ENCODE assay signal across 27 mouse cellular contexts in the genomic region with DNA sequence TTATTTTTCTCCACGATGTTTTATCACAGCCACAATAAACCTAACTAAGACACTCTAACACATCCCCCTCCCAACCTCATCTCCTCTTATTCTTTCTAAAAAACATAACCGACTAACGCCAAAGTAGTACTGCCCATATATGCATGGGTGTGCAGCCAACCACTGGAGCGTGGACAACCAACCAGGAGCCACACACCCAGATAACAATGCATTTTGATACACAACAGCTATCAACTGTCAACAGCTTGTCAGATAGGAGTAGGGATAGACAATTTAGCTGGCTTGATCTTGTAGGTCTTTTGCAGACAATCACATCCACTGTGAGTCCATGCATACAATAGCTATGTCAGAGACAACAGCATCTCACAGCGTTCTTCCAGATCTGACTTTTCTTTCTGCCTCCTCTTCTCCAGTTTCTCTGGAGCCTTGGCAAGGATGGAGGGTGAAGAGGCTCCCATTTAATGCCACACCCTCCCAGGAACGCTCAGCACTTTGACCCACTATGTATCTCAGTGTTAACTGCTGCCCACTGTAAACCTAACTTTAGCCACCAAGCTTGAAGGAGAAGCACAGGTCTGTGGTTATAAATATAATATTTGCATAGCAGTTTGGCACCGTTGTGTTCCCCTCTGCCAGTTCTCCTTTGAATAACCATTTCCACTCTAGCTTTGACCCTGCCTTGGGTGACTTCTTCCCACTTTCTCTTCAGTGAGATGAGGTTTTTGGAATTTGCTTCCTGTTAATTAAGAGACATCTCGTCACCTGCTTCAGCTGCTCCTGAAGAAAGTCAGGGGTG. TPM values are rescaled to one million over a fixed set of nuclear protein-coding genes. Genes with fewer than 3 reads are reported as not detected.
A peak's percentile ranks its signal among the peaks of the same experiment; 100 is the strongest.
DNase-seq lines count a peak whose midpoint lies in the region; ATAC-seq and TF ChIP-seq lines count a peak whose summit lies in the region.
"Had no signal": no experiment of that assay in that cellular context is flagged by ENCODE, and none has a peak within 500 bp of the region (broad histone marks: within the 10 kb centered on the region; RNA-seq: fewer than 3 reads in every experiment).

No protein-coding gene starts in this region.

- no peaks in the 10 kb centered on the region for H3K36me3 ChIP-seq in heart, postnatal 0 days (replicated peaks; ENCODE audit: control insufficient read depth, insufficient read depth, low read length)
- H3K36me3 ChIP-seq in heart, embryonic 12.5 days: no peaks in the 10 kb centered on the region
- H3K36me3 ChIP-seq in liver, embryonic 12.5 days: no peaks in the 10 kb centered on the region
- H3K36me3 ChIP-seq in liver, postnatal 0 days (replicated peaks; ENCODE audit: insufficient read depth, low read length): no peaks in the 10 kb centered on the region
- no peaks in the 10 kb centered on the region for H3K36me3 ChIP-seq in liver, embryonic 15.5 days (replicated peaks)
- H3K36me3 ChIP-seq: embryonic facial prominence, embryonic 10.5 days; embryonic facial prominence, embryonic 15.5 days; forebrain, embryonic 12.5 days; G1E; hindbrain, embryonic 15.5 days; limb, embryonic 15.5 days; lung, embryonic 15.5 days; midbrain, embryonic 12.5 days; neural tube, embryonic 12.5 days had no signal

- no peak overlapping the region for H3K4me3 ChIP-seq in heart, postnatal 0 days (ENCODE audit: low read depth, low read length)
- no peak overlapping the region for H3K4me3 ChIP-seq in heart, embryonic 12.5 days
- no peak overlapping the region for H3K4me3 ChIP-seq in liver, embryonic 12.5 days
- no peak overlapping the region for H3K4me3 ChIP-seq in liver, postnatal 0 days (ENCODE audit: low read depth, low read length)
- H3K4me3 ChIP-seq in liver, embryonic 15.5 days (replicated peaks): no peak overlapping the region
- H3K4me3 ChIP-seq in layer of hippocampus, adult 2 months: no peak overlapping the region
- H3K4me3 ChIP-seq: embryonic facial prominence, embryonic 10.5 days; embryonic facial prominence, embryonic 15.5 days; forebrain, embryonic 12.5 days; gastrocnemius, adult 2 months; heart, adult 2 months; hindbrain, embryonic 15.5 days; limb, embryonic 15.5 days; lung, embryonic 15.5 days; midbrain, embryonic 12.5 days; myocyte; neural tube, embryonic 12.5 days had no signal

- no peak for TF ChIP-seq EP300 in heart, postnatal 0 days (IDR thresholded peaks at IDR 0.05; ENCODE audit: low read depth)
- no peak for TF ChIP-seq EP300 in liver, postnatal 0 days (IDR thresholded peaks at IDR 0.05; ENCODE audit: low read depth)

- H3K27me3 ChIP-seq in heart, postnatal 0 days (ENCODE audit: control insufficient read depth, insufficient read depth, low read length): no peaks in the 10 kb centered on the region
- H3K27me3 ChIP-seq in heart, embryonic 12.5 days (replicated peaks): no peaks in the 10 kb centered on the region
- no peaks in the 10 kb centered on the region for H3K27me3 ChIP-seq in liver, embryonic 12.5 days (replicated peaks)
- H3K27me3 ChIP-seq in liver, postnatal 0 days (ENCODE audit: insufficient read depth, low read length): no peaks in the 10 kb centered on the region
- no peaks in the 10 kb centered on the region for H3K27me3 ChIP-seq in liver, embryonic 15.5 days
- H3K27me3 ChIP-seq: embryonic facial prominence, embryonic 15.5 days; forebrain, embryonic 12.5 days; hindbrain, embryonic 15.5 days; limb, embryonic 15.5 days; lung, embryonic 15.5 days; midbrain, embryonic 12.5 days; neural tube, embryonic 12.5 days had no signal

- H3K9me3 ChIP-seq in heart, postnatal 0 days (replicated peaks; ENCODE audit: control insufficient read depth, low read length): no peaks in the 10 kb centered on the region
- H3K9me3 ChIP-seq in heart, embryonic 12.5 days (replicated peaks): no peaks in the 10 kb centered on the region
- H3K9me3 ChIP-seq in liver, embryonic 12.5 days (replicated peaks): no peaks in the 10 kb centered on the region
- no peaks in the 10 kb centered on the region for H3K9me3 ChIP-seq in liver, postnatal 0 days (ENCODE audit: low read length)
- H3K9me3 ChIP-seq in liver, embryonic 15.5 days (replicated peaks): no peaks in the 10 kb centered on the region
- H3K9me3 ChIP-seq: embryonic facial prominence, embryonic 10.5 days; embryonic facial prominence, embryonic 15.5 days; forebrain, embryonic 12.5 days; G1E; hindbrain, embryonic 15.5 days; limb, embryonic 15.5 days; lung, embryonic 15.5 days; midbrain, embryonic 12.5 days; neural tube, embryonic 12.5 days had no signal

- TF ChIP-seq CTCF in heart, postnatal 0 days (IDR thresholded peaks at IDR 0.05; ENCODE audit: low read depth): no peak
- no peak for TF ChIP-seq CTCF in liver, postnatal 0 days (IDR thresholded peaks at IDR 0.05; ENCODE audit: low read depth)
- no peak for TF ChIP-seq CTCF in layer of hippocampus, adult 2 months (conservative IDR thresholded peaks at IDR 0.05)

- 44% methylated on average over 8 of the region's 8 CpGs for WGBS in heart, postnatal 0 days
- WGBS in heart, embryonic 12.5 days: 65% methylated on average over 8 of the region's 8 CpGs
- 53% methylated on average over 8 of the region's 8 CpGs for WGBS in liver, embryonic 12.5 days (ENCODE audit: insufficient replicate concordance)
- WGBS in liver, postnatal 0 days (ENCODE audit: insufficient replicate concordance): 54% methylated on average over 8 of the region's 8 CpGs
- 42% methylated on average over 8 of the region's 8 CpGs for WGBS in liver, embryonic 15.5 days (ENCODE audit: insufficient replicate concordance)

- H3K27ac ChIP-seq in heart, postnatal 0 days (ENCODE audit: low read depth): peak overlapping the region; percentile 58
- no peak overlapping the region for H3K27ac ChIP-seq in heart, embryonic 12.5 days (ENCODE audit: poor library complexity, severe bottlenecking)
- H3K27ac ChIP-seq in liver, embryonic 12.5 days: no peak overlapping the region
- no peak overlapping the region for H3K27ac ChIP-seq in liver, postnatal 0 days (ENCODE audit: low read depth)
- H3K27ac ChIP-seq in liver, embryonic 15.5 days (replicated peaks): no peak overlapping the region
- no peak overlapping the region for H3K27ac ChIP-seq in layer of hippocampus, adult 2 months
- H3K27ac ChIP-seq: embryonic facial prominence, embryonic 10.5 days; embryonic facial prominence, embryonic 15.5 days; forebrain, embryonic 12.5 days; gastrocnemius, adult 2 months; heart, adult 2 months; hindbrain, embryonic 15.5 days; limb, embryonic 15.5 days; lung, embryonic 15.5 days; midbrain, embryonic 12.5 days; neural tube, embryonic 12.5 days had no signal

- no peak for DNase-seq in heart, postnatal 0 days (ENCODE audit: low spot score)
- no peak for DNase-seq in liver, postnatal 0 days
- DNase-seq in layer of hippocampus, adult 2 months (ENCODE audit: low spot score in 2 of 2): no peak
- DNase-seq: adrenal gland, postnatal 10 days; cerebellum, adult 8-10 months; cerebellum, postnatal 25 days; gastrocnemius, adult 2 months; gastrocnemius, postnatal 36 days; heart, adult 2 months; right cerebral cortex, adult 18-20 months; spleen, adult 18-20 months; thymus, postnatal 14 days had no signal

- peak; percentile 49; the same call in 1 of the 2 replicates for ATAC-seq in heart, postnatal 0 days (ENCODE audit: insufficient read depth, low read depth)
- no peak for ATAC-seq in heart, embryonic 12.5 days (ENCODE audit: insufficient number of reproducible peaks, low FRiP score)
- ATAC-seq in liver, embryonic 12.5 days: peak; percentile 70
- no peak for ATAC-seq in liver, postnatal 0 days
- peak; percentile 28 for ATAC-seq in liver, embryonic 15.5 days (ENCODE audit: insufficient read depth)
- no peak for ATAC-seq in frontal cortex, adult (ENCODE audit: low TSS enrichment)
- ATAC-seq: inflammation-experienced regulatory T-cells, adult 6 months had no signal

- H3K9ac ChIP-seq in heart, postnatal 0 days (replicated peaks; ENCODE audit: low read depth, low read length): no peak overlapping the region
- H3K9ac ChIP-seq in heart, embryonic 12.5 days: no peak overlapping the region
- no peak overlapping the region for H3K9ac ChIP-seq in liver, embryonic 12.5 days
- no peak overlapping the region for H3K9ac ChIP-seq in liver, postnatal 0 days (replicated peaks)
- no peak overlapping the region for H3K9ac ChIP-seq in liver, embryonic 15.5 days
- H3K9ac ChIP-seq: embryonic facial prominence, embryonic 15.5 days; forebrain, embryonic 12.5 days; hindbrain, embryonic 15.5 days; limb, embryonic 15.5 days; lung, embryonic 15.5 days; midbrain, embryonic 12.5 days; neural tube, embryonic 12.5 days had no signal

- no peak overlapping the region for H3K4me2 ChIP-seq in heart, postnatal 0 days (ENCODE audit: low read depth, low read length)
- H3K4me2 ChIP-seq in heart, embryonic 12.5 days: no peak overlapping the region
- H3K4me2 ChIP-seq in liver, embryonic 12.5 days: 0 out of 2 replicates have a peak overlapping the region, but pooled peaks have one; percentile 8
- no peak overlapping the region for H3K4me2 ChIP-seq in liver, postnatal 0 days (ENCODE audit: low read depth, low read length)
- no peak overlapping the region for H3K4me2 ChIP-seq in liver, embryonic 15.5 days
- H3K4me2 ChIP-seq: embryonic facial prominence, embryonic 15.5 days; forebrain, embryonic 12.5 days; hindbrain, embryonic 15.5 days; limb, embryonic 15.5 days; lung, embryonic 15.5 days; midbrain, embryonic 12.5 days; neural tube, embryonic 12.5 days had no signal

- peaks cover 14% of the 10 kb centered on the region for H3K4me1 ChIP-seq in heart, postnatal 0 days (ENCODE audit: control insufficient read depth, insufficient read depth)
- H3K4me1 ChIP-seq in heart, embryonic 12.5 days (replicated peaks): peaks cover 14% of the 10 kb centered on the region
- peaks cover 13% of the 10 kb centered on the region for H3K4me1 ChIP-seq in liver, embryonic 12.5 days
- peaks cover 8% of the 10 kb centered on the region; the same call in 1 of the 2 replicates for H3K4me1 ChIP-seq in liver, postnatal 0 days (ENCODE audit: insufficient read depth)
- no peaks in the 10 kb centered on the region; the same call in 1 of the 2 replicates for H3K4me1 ChIP-seq in liver, embryonic 15.5 days (replicated peaks)
- H3K4me1 ChIP-seq: embryonic facial prominence, embryonic 10.5 days; forebrain, embryonic 12.5 days; hindbrain, embryonic 15.5 days; lung, embryonic 15.5 days; midbrain, embryonic 12.5 days; neural tube, embryonic 12.5 days had no signal

RNA-seq across cellular contexts. Expression of a gene that starts 12.0 kb away (rescaled TPM):
- 79.4 and 80.9 TPM in 2 replicates for total RNA-seq in heart, postnatal 0 days (2014; rRNA removed; ENCODE audit: low replicate concordance)
- polyA plus RNA-seq in heart, postnatal 0 days (2015; fragmentation: Nextera tagmentation; extraction: Ambion mirVana): 28.5 and 29.5 TPM in 2 replicates
- polyA plus RNA-seq in heart, embryonic 12.5 days (2016; fragmentation: Nextera tagmentation; extraction: Ambion mirVana): 81.7 and 82.9 TPM in 2 replicates
- 11.2 and 12.7 TPM in 2 replicates for polyA plus RNA-seq in liver, embryonic 12.5 days (2016; fragmentation: Nextera tagmentation; extraction: Ambion mirVana)
- polyA plus RNA-seq in liver, postnatal 0 days (2015; fragmentation: Nextera tagmentation; extraction: Ambion mirVana): 7.3 and 10.4 TPM in 2 replicates
- 5.4 and 5.5 TPM in 2 replicates for polyA plus RNA-seq in liver, embryonic 15.5 days (2015; fragmentation: Nextera tagmentation; extraction: Ambion mirVana)
- 10 to 100 TPM; 14.0 to 16.9 TPM for total RNA-seq in layer of hippocampus, adult 2 months (2021)

Comparison
In these comparisons a context has a peak if more than half of its experiments do, and no peak if none do; other contexts are left out.
1. ATAC-seq: peak in heart, postnatal 0 days (single experiment), liver, embryonic 12.5 days (single experiment) and liver, embryonic 15.5 days (single experiment); none in heart, embryonic 12.5 days (single experiment), liver, postnatal 0 days (single experiment) and frontal cortex, adult (single experiment).